Mouse (Mus musculus) heart, postnatal 0 days (tissue): ENCODE measurements around the gene Cnih2.

Source experiments
- CTCF ChIP-seq: IDR thresholded peaks from 2 replicates; pipeline ENCODE4 v1.5.1; 2016; ENCODE audit warnings: antibody characterized with exemption, control low read depth, low read depth
- EP300 ChIP-seq: IDR thresholded peaks from 2 replicates; pipeline ENCODE4 v1.6.1; 2016; ENCODE audit warnings: antibody characterized with exemption, low read depth

- TF ChIP-seq CTCF (no peak), EP300 (no peak)
Observed at GRCm38 (mm10) chr19:5067040-5067799, 31.1 kb downstream of the Cnih2 start.
